Mouse (Mus musculus): Measurements from ENCODE around the gene Mroh8.

- TF ChIP-seq CTCF (IDR thresholded peaks at IDR 0.05; ENCODE audit: borderline replicate concordance, insufficient read depth, low read depth, low read length), result no peak
- no peak for TF ChIP-seq POLR2A (IDR thresholded peaks at IDR 0.05; ENCODE audit: borderline replicate concordance, insufficient read depth, low read length)
These were observed 42.8 kb upstream of the Mroh8 start for GRCm38 (mm10) chr2:157322029-157322766.
